Mouse (Mus musculus) testis, adult 2 months (tissue): ENCODE measurements at regions not wholly inside any gene's neighbourhood (a gene's known extent, or its start where the extent isn't known, plus 50 kb on each side); places are given as distances from the start of the nearest gene placed in this dataset.

Source experiments
- CTCF ChIP-seq: fragments of 200-500 bp; IDR thresholded peaks from 2 replicates; pipeline ENCODE4 v1.5.1; 2012; ENCODE audit warnings: low read depth, mild to moderate bottlenecking, inconsistent platforms, low read length, moderate library complexity; ENCODE audit not compliant: control insufficient read depth, insufficient read depth, insufficient replicate concordance
- POLR2A ChIP-seq: fragments of 200-500 bp; IDR thresholded peaks from 2 replicates; pipeline ENCODE4 v1.6.1; 2012; ENCODE audit warnings: low read depth, mild to moderate bottlenecking, inconsistent platforms, low read length, moderate library complexity; ENCODE audit not compliant: control insufficient read depth

GRCm38 (mm10) chr15:59728817-59729560 is 287.4 kb downstream of the 4933412E24Rik start:
- TF ChIP-seq POLR2A (no peak), CTCF (no peak)
